Mouse (Mus musculus): ENCODE measurements around the gene Sntg2. TPM values are rescaled to one million over a fixed set of nuclear protein-coding genes. Genes with fewer than 3 reads are reported as not detected.
A peak's percentile ranks its signal among the peaks of the same experiment; 100 is the strongest.

Sntg2 gene
- polyA plus RNA-seq, 1 experiment = 2.3 TPM

DNA sequence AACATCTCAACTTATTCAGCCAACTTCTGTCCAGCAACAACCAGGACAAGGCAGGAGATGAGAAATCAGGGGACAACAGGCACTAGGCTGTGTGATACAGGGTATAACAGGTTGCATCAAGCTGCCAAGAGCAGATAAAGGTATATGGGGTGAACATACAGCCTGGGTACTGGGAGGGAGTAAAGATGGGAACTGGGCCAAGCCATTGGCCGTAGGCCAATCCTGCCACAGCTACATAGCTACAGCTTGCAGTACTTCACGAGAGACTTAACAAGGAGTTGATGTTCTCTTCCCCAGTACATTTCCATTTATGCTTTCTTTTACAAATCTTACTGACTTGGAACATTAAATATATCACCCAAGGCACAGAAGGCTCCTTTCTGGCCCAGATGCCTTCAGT is 129.0 kb downstream of the Sntg2 start:
- DNase-seq (ENCODE audit: low read depth) = peak; percentile 83
- TF ChIP-seq CTCF (IDR thresholded peaks at IDR 0.05; ENCODE audit: borderline replicate concordance, extremely low read depth, insufficient read depth, insufficient read length) (no peak), POLR2A (IDR thresholded peaks at IDR 0.05; ENCODE audit: borderline replicate concordance, extremely low read depth, insufficient read depth, insufficient read length, poor library complexity, severe bottlenecking) (no peak)

DNA sequence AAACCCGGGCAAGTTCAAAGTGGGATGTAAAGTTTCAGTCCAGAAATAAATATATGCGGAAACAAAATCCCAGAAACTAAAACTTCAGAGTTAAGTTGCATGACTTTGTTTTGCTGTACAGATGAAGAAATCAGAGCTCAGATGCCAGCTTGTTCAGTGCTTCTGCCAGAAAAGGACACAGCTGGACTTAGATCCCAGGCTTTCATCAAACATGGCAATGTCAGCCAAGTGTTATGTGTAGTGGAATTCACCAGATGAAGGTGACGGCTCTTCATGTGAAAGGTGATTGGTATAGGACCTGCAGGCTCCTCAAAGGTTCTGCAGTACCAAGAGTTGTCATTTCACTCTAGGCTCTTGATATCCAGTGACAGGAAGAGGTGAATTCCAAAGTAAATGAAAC is 132.3 kb downstream of the Sntg2 start:
- TF ChIP-seq CTCF (IDR thresholded peaks at IDR 0.05; ENCODE audit: borderline replicate concordance, extremely low read depth, insufficient read depth, insufficient read length) (no peak), POLR2A (IDR thresholded peaks at IDR 0.05; ENCODE audit: borderline replicate concordance, extremely low read depth, insufficient read depth, insufficient read length, poor library complexity, severe bottlenecking) (no peak)
- DNase-seq (ENCODE audit: low read depth) = no peak

DNA sequence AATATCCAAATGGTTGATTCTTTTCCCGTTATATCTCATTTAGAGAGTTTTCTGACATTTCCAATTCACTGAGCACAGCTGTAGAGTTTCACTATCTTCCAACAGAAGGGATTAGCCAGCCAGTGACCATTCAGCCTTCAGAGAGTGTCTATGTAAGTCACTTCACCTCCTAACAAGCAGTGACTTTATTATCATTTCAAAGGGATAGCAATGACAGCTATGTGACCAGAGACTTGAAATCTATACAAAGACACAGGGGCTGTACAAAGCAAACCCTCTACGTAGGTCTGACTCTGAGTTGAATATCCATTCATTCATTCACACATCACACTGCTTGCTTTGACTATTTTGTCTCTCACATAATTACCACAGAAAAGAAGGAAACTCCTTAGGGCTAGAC is 138.2 kb downstream of the Sntg2 start:
- peak; percentile 57 for DNase-seq (ENCODE audit: low read depth)
- TF ChIP-seq CTCF (IDR thresholded peaks at IDR 0.05; ENCODE audit: borderline replicate concordance, extremely low read depth, insufficient read depth, insufficient read length) = no peak
- TF ChIP-seq POLR2A (IDR thresholded peaks at IDR 0.05; ENCODE audit: borderline replicate concordance, extremely low read depth, insufficient read depth, insufficient read length, poor library complexity, severe bottlenecking) = no peak

DNA sequence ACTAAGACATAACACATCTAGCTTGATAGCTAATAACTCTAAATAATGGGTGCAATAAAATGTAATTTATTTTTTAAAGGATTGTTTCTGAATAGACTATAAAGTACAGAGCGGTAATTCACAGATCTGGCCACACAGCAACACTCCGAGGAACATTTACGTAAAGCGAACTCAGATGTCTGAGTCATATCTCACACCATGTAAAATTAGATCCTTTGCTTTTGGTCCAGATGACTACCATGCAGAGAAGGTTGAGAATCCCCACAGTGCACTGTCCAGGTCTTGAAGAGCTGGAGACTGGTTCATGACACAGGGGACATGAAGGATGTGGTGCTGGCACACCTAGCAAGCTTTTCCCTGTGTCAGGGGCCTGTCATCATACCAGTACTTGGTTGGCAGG is 145.2 kb downstream of the Sntg2 start:
- DNase-seq (ENCODE audit: low read depth) = no peak
- TF ChIP-seq POLR2A (IDR thresholded peaks at IDR 0.05; ENCODE audit: borderline replicate concordance, extremely low read depth, insufficient read depth, insufficient read length, poor library complexity, severe bottlenecking) (no peak), CTCF (IDR thresholded peaks at IDR 0.05; ENCODE audit: borderline replicate concordance, extremely low read depth, insufficient read depth, insufficient read length) (no peak)

DNA sequence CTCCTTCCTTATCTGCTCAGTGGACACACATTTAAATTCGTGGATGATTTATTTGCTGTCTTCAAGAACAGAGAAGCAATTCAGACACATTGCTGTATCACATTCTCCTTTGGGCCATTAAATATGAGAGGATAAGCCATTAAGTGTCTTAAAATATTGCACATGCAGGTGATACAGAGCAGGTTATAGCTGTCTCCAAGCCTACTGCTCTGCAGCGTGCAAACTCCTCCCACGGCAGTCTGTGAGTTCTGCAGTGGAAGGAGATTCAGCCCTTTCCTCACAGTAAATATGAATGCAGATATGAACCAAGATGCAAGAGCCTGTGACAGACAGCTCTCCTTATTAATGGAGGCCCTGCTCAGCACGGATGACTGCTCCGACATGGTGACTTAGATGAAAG is 146.9 kb downstream of the Sntg2 start:
- TF ChIP-seq CTCF (IDR thresholded peaks at IDR 0.05; ENCODE audit: borderline replicate concordance, extremely low read depth, insufficient read depth, insufficient read length) (no peak), POLR2A (IDR thresholded peaks at IDR 0.05; ENCODE audit: borderline replicate concordance, extremely low read depth, insufficient read depth, insufficient read length, poor library complexity, severe bottlenecking) (no peak)
- no peak for DNase-seq (ENCODE audit: low read depth)

DNA sequence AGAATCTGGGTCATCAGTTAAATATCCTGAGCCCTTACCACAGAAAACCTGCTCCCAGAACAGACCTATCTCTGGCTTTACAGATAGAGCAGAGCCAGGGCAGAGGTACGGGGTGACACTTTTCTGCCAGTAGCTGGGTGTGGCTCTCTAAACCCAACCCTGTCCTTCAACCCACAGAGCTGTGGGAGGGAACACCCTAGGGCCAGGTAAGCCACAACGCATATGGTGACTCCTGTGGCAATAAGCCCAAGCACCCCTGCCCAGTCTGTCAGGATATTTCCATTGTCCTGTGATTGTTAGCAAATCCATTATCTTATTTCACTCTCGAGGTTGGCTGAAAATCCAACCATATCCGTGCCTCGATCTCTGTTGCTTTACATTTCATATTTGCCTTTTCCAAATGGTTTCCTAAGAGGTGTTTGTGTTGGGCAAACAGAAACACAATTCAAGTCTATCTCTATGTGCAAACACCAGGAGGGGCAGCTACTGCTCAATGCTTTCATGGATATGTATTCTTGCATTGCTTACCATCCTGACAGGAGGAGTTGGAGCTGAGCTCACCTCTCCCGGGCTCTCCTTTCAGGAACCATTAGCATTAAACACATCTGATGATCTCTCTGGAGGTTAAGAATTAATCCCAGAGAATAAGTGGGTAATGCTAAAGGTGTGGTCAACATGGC is 156.3 kb downstream of the Sntg2 start:
- no peak for DNase-seq (ENCODE audit: low read depth)
- TF ChIP-seq POLR2A (IDR thresholded peaks at IDR 0.05; ENCODE audit: borderline replicate concordance, extremely low read depth, insufficient read depth, insufficient read length, poor library complexity, severe bottlenecking) (no peak), CTCF (IDR thresholded peaks at IDR 0.05; ENCODE audit: borderline replicate concordance, extremely low read depth, insufficient read depth, insufficient read length) (no peak)

DNA sequence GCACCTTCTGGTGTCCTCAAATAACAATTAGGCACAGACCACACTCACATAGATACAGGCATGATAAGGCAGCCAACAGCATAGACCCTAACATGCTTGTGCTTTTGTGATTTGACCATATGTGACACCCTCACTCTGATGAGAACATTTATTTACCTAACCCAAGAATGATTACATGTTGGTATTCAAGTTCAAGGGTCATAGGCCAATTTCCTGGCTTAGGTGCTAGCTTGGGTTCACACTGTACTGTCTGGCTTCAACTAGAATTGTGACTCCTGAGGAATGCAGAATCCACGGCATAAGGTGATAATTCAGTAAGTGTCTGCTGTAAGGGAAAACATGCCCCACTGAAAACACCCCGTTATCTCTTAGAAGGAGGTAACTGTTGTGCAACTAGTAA is 158.4 kb downstream of the Sntg2 start:
- TF ChIP-seq POLR2A (IDR thresholded peaks at IDR 0.05; ENCODE audit: borderline replicate concordance, extremely low read depth, insufficient read depth, insufficient read length, poor library complexity, severe bottlenecking) (no peak), CTCF (IDR thresholded peaks at IDR 0.05; ENCODE audit: borderline replicate concordance, extremely low read depth, insufficient read depth, insufficient read length) (no peak)
- no peak for DNase-seq (ENCODE audit: low read depth)

DNA sequence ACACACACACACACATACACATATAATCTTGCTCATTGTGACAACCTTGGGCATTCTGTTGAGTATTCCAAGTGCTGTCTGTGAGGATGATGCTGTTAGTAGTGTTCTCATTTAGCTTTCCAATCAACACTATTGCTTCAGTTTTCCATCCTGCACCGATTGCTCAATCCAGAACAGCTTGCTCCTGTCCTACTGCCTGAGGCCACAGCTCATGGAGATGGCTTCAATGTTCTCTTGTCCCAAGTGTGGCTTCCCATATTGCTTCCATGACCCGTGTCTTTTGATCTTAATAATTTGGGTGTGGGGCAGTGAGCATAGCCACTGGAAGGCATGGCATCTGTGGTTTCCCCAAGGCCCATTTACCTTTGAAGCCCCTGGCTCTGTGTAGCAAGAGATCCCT is 162.8 kb downstream of the Sntg2 start:
- no peak for DNase-seq (ENCODE audit: low read depth)
- TF ChIP-seq CTCF (IDR thresholded peaks at IDR 0.05; ENCODE audit: borderline replicate concordance, extremely low read depth, insufficient read depth, insufficient read length) = no peak
- TF ChIP-seq POLR2A (IDR thresholded peaks at IDR 0.05; ENCODE audit: borderline replicate concordance, extremely low read depth, insufficient read depth, insufficient read length, poor library complexity, severe bottlenecking) = no peak

DNA sequence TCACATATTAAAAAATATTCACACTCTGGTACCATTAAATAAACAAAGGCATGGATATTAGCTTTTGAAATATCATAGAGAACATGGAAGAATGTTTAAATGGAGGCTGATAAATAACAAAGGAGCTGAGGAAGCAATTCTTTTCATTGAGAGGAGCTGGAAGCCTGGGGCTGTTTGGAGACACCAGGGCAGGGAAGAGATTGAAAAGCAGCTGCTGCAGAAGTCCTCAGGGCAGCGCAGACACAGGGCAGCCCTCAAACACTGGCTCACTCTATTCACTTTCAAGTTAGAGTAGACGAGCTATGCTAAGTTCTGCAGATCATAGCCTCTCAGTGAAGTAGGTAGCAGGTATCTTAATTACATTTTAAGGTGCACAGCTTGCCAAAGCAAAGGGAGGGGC is 164.6 kb downstream of the Sntg2 start:
- TF ChIP-seq CTCF (IDR thresholded peaks at IDR 0.05; ENCODE audit: borderline replicate concordance, extremely low read depth, insufficient read depth, insufficient read length) (no peak), POLR2A (IDR thresholded peaks at IDR 0.05; ENCODE audit: borderline replicate concordance, extremely low read depth, insufficient read depth, insufficient read length, poor library complexity, severe bottlenecking) (no peak)
- peak; percentile 40 for DNase-seq (ENCODE audit: low read depth)

DNA sequence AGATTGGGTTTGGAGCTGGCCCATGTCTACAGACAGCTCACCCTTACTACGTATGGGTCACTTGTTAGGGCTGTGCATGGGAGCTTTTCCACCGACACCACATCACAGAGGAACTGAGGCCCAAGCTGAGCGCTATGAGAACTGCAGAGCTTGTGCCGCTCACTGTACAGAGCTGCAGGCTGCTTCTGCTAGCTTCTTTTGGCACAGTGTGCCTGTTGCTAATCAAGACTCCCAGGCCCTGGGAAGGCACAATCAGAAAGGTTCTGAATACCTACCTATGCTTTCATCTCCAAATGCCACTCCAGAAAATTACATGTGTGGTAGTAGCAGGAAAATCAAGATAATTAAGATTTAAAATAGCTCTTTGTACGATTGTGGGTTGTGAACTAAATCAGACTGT is 165.1 kb downstream of the Sntg2 start:
- TF ChIP-seq CTCF (IDR thresholded peaks at IDR 0.05; ENCODE audit: borderline replicate concordance, extremely low read depth, insufficient read depth, insufficient read length) (no peak), POLR2A (IDR thresholded peaks at IDR 0.05; ENCODE audit: borderline replicate concordance, extremely low read depth, insufficient read depth, insufficient read length, poor library complexity, severe bottlenecking) (no peak)
- DNase-seq (ENCODE audit: low read depth) = peak; percentile 50

DNA sequence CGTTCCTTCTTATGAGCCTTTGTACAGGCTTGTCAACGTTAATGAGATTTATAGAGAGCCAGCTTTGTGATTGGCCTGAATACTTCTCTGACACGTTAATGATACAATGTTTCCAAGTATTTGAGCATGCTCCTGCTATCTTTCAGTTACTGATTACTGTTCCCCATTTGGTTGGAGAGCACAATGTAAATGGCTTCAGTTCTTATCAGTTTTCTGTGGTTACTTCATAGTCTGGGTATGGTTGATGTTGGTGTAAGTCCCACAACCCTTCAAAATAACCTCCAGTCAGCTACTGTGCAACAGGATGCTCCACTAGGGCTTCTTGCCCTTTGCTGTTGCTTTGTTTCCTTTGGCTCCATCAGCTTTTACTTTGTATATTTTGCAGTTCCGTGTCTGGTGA is 168.7 kb downstream of the Sntg2 start:
- TF ChIP-seq CTCF (IDR thresholded peaks at IDR 0.05; ENCODE audit: borderline replicate concordance, extremely low read depth, insufficient read depth, insufficient read length) (no peak), POLR2A (IDR thresholded peaks at IDR 0.05; ENCODE audit: borderline replicate concordance, extremely low read depth, insufficient read depth, insufficient read length, poor library complexity, severe bottlenecking) (no peak)
- no peak for DNase-seq (ENCODE audit: low read depth)

DNA sequence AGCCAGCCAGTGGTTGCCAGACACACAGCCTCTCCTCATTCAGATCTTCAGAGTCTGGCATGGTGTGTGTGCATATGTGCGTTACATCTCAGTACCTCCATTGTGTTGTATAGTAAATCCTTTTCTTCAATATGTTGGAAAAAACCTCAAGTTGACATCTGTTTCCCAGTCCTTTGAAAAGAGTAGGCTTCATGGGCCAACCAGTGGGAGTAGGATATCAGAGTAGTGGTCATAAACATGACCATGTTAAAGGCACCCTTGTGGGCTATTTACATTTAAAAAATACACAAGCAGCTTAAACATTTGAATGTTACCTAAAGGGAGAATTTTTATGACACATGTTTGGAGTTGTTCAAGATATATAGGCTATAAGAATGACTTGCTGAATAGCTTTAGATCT is 170.4 kb downstream of the Sntg2 start:
- TF ChIP-seq POLR2A (IDR thresholded peaks at IDR 0.05; ENCODE audit: borderline replicate concordance, extremely low read depth, insufficient read depth, insufficient read length, poor library complexity, severe bottlenecking) (no peak), CTCF (IDR thresholded peaks at IDR 0.05; ENCODE audit: borderline replicate concordance, extremely low read depth, insufficient read depth, insufficient read length) (no peak)

More for the DNA sequence above, 170.4 kb downstream of the Sntg2 start:
- DNase-seq (ENCODE audit: low read depth) = no peak

Measured in brain, embryonic 14.5 days (tissue).